Mouse (Mus musculus): ENCODE results near the gene Cep85l. TPM values are rescaled to one million over a fixed set of nuclear protein-coding genes. Genes with fewer than 3 reads are reported as not detected.

Cep85l gene
- polyA plus RNA-seq (2015; fragmentation: Nextera tagmentation; extraction: Ambion mirVana): 2.3 and 3.1 TPM in 2 replicates

GRCm38 (mm10) chr10:53379709-53380106 is at the start of gene Cep85l:
Cep85l (minus strand) TSS chr10:53379947.

DNA sequence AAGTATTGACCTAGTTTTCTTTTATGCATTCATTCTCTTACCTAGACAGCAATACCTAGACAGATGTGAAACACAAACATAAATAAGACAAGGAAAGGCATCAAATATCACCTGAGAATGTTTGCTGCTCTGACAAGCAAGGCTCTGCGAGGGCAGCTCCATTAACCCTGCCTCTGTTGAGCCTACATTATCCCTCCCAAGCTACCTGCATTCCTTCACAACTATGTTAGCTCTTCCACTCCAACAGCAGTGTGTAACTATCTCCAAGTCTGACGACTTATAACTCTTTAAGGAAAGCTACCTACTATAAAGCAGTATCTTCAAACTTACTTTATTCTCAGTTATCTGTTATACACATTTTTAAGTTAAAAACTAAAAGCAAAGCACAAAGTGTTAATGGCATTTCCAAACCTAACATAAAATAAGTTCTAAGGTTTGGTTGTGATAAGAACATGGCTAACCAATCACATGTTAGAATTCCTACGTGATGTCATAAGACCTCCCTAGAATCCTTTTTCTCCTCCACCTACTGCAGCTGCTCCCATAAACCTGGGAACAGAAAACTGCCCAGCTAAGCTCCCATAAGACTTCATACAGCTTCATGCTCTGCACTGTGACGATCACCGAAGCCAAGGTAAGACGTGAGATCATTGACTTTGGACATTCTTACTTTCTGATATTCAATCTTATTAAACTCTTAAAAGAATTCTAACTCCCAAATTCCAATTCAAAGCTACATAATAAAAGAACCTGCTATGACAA is 42.4 kb downstream of the Cep85l start, which contains the start of gene Pln:
Gene Pln (plus strand): TSS at position 506 of the 762 bp plus-strand sequence.

Other genes with a start within 250 kb of the Cep85l start
- 0.28 and 0.99 TPM in 2 replicates for gene Pln, start 42.3 kb downstream of the Cep85l start, polyA plus RNA-seq (2015; fragmentation: Nextera tagmentation; extraction: Ambion mirVana)
- gene Asf1a, start 216.8 kb upstream of the Cep85l start, polyA plus RNA-seq (2015; fragmentation: Nextera tagmentation; extraction: Ambion mirVana): 97.1 and 102 TPM in 2 replicates

Data from adrenal gland, postnatal 0 days (tissue).